Mouse (Mus musculus) E14TG2a.4 (cell line): ENCODE data around the gene Btnl1.

Source experiments
- CTCF ChIP-seq: conservative IDR thresholded peaks from 2 replicates; pipeline ENCODE4 v1.5.1; 2014; ENCODE audit warnings: low read length
- NANOG ChIP-seq: IDR thresholded peaks from 2 replicates; pipeline ENCODE4 v1.6.1; 2014; ENCODE audit warnings: borderline replicate concordance, low read length, mixed read lengths
- POU5F1 ChIP-seq: IDR thresholded peaks from 2 replicates; pipeline ENCODE4 v1.6.1; 2014; ENCODE audit warnings: low read length, borderline replicate concordance

- TF ChIP-seq NANOG (no peak), CTCF (no peak), POU5F1 (no peak)
These were observed 3.8 kb upstream of the Btnl1 start for GRCm38 (mm10) chr17:34373055-34373709.
